Mouse (Mus musculus): Measurements from ENCODE around the gene Shisa5. TPM values are rescaled to one million over a fixed set of nuclear protein-coding genes. Genes with fewer than 3 reads are reported as not detected.

The Shisa5 gene
- polyA plus RNA-seq, 1 experiment: 2.6 TPM

GRCm38 (mm10) chr9:109094553-109095136, 56.3 kb downstream of the Shisa5 start:
- H3K36me3 ChIP-seq (ENCODE audit: control insufficient read depth): peaks cover 32% of the 10 kb centered on the region
- H3K4me3 ChIP-seq (replicated peaks): peak overlapping the region; percentile 56
- H3K4me1 ChIP-seq (ENCODE audit: control insufficient read depth): peaks cover 6% of the 10 kb centered on the region
- peaks cover 57% of the 10 kb centered on the region for H3K27me3 ChIP-seq (ENCODE audit: control insufficient read depth)
- no peaks in the 10 kb centered on the region; the same call in 1 of the 2 replicates for H3K9me3 ChIP-seq (ENCODE audit: control insufficient read depth, low read length)
- TF ChIP-seq GATA1 (IDR thresholded peaks at IDR 0.05; ENCODE audit: low read length): no peak
- TF ChIP-seq TAL1 (IDR thresholded peaks at IDR 0.05; ENCODE audit: low read length): no peak

DNA sequence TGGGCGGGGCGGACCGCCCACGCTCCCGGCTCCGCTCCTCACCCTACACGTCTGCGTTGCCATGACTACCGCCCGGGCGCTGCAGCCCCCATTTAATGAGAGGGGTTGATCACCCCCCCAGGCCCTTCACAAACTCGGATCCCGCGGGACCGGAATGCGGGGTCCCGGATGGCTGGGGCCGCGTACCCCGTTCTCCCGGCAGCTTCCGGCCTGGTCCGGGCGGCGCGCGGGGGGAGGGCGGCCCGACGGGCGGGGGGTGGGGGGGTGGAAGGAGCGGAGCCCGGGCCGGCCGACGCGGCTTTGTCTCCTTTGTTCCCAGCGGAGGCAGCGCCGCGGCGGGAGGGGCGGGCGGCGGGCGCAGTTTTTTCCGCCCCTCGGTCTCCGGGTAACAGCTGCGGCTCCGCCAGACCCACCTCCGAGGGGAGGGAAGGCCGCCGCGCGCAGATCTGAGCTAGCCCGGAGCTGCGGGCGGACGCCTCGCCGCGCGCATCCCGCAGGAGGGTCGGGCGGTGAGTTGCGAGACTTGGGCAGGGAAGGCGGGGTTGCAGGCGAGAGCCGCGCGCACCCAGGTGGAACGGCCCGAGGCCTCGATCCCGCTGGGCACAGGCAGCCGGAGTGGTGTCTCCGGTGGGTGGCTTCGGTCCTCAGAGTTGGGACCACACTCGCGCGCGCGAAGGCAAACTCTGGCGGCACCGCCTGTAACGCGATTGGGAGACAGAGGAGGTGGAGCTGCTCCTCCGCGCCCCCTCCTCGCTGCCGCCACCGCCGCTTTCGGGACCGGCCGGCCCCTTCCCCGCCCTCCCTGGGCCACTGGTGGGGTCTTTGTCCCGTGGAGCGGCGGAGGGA, 57.0 kb downstream of the Shisa5 start, which contains the start of gene Plxnb1:
Plxnb1 (plus strand) TSS at position 253 of the 846 bp plus-strand sequence.
- H3K36me3 ChIP-seq (ENCODE audit: control insufficient read depth): peaks cover 29% of the 10 kb centered on the region
- H3K27me3 ChIP-seq (ENCODE audit: control insufficient read depth): peaks cover 57% of the 10 kb centered on the region
- H3K4me3 ChIP-seq (replicated peaks): peak within 1 kb of the TSS; percentile 58
- no peaks in the 10 kb centered on the region; the same call in 1 of the 2 replicates for H3K9me3 ChIP-seq (ENCODE audit: control insufficient read depth, low read length)
- TF ChIP-seq GATA1 (IDR thresholded peaks at IDR 0.05; ENCODE audit: low read length) (no peak), TAL1 (IDR thresholded peaks at IDR 0.05; ENCODE audit: low read length) (no peak)
- H3K4me1 ChIP-seq (ENCODE audit: control insufficient read depth): peaks cover 6% of the 10 kb centered on the region

DNA sequence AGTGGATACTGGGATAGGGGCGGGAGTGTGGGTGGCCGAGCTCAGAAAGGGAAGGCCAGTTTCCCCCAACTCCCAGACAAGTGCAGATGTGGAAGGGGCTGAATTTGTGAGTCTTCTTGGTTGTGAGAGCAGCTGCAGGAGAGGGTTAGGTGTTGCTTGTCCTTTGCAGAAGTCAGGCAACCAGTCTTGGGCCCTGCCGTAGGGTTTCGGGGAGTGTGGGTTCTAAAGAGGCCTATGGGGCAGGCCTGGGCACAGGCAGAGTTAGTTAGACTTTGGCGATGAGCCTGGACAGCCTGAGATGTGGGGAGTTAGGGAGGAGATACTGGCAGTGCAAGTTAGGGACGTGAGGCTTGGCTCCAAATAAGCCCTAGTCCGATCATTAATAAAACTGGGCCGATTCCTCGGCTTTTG, 57.9 kb downstream of the Shisa5 start:
- no peaks in the 10 kb centered on the region; the same call in 1 of the 2 replicates for H3K9me3 ChIP-seq (ENCODE audit: control insufficient read depth, low read length)
- H3K36me3 ChIP-seq (ENCODE audit: control insufficient read depth): peaks cover 25% of the 10 kb centered on the region
- TF ChIP-seq GATA1 (IDR thresholded peaks at IDR 0.05; ENCODE audit: low read length): no peak
- no peak for TF ChIP-seq TAL1 (IDR thresholded peaks at IDR 0.05; ENCODE audit: low read length)
- H3K4me1 ChIP-seq (ENCODE audit: control insufficient read depth): peaks cover 6% of the 10 kb centered on the region
- H3K27me3 ChIP-seq (ENCODE audit: control insufficient read depth): peaks cover 57% of the 10 kb centered on the region
- H3K4me3 ChIP-seq (replicated peaks): peak overlapping the region; percentile 58

DNA sequence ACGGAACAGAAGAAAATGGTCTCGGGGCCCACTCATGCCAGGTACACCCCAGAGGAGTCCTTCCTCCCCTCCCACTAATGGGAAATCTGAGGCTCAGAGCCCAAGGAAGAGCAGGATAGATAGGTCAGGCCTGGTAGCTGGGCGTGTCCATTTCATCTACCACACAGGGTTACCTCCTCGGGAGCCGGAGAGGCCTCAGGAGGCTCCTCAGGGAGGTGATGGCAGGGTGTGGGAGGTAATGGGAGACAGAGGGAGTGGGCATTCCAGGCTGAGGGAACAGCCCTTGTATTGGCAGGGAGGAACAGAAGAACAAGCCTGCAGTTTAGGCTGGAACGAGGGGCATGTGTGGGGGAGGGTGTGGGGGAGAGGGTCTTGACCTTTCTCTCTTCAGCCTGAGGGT, 58.5 kb downstream of the Shisa5 start:
- Histone ChIP-seq H3K4me3 (replicated peaks) (no peak overlapping the region), H3K9me3 (ENCODE audit: control insufficient read depth, low read length) (no peaks in the 10 kb centered on the region; the same call in 1 of the 2 replicates), H3K27me3 (ENCODE audit: control insufficient read depth) (peaks cover 57% of the 10 kb centered on the region), H3K4me1 (ENCODE audit: control insufficient read depth) (peaks cover 6% of the 10 kb centered on the region), H3K36me3 (ENCODE audit: control insufficient read depth) (peaks cover 19% of the 10 kb centered on the region)
- no peak for TF ChIP-seq TAL1 (IDR thresholded peaks at IDR 0.05; ENCODE audit: low read length)
- no peak for TF ChIP-seq GATA1 (IDR thresholded peaks at IDR 0.05; ENCODE audit: low read length)

- peaks cover 16% of the 10 kb centered on the region for H3K36me3 ChIP-seq (ENCODE audit: control insufficient read depth)
- H3K4me3 ChIP-seq (replicated peaks): no peak overlapping the region
- H3K27me3 ChIP-seq (ENCODE audit: control insufficient read depth): peaks cover 57% of the 10 kb centered on the region
- H3K9me3 ChIP-seq (ENCODE audit: control insufficient read depth, low read length): no peaks in the 10 kb centered on the region; the same call in 1 of the 2 replicates
- H3K4me1 ChIP-seq (ENCODE audit: control insufficient read depth): peaks cover 6% of the 10 kb centered on the region
- no peak for TF ChIP-seq TAL1 (IDR thresholded peaks at IDR 0.05; ENCODE audit: low read length)
- TF ChIP-seq GATA1 (IDR thresholded peaks at IDR 0.05; ENCODE audit: low read length): no peak
Measured at GRCm38 (mm10) chr9:109097291-109097690, 58.9 kb downstream of the Shisa5 start.

DNA sequence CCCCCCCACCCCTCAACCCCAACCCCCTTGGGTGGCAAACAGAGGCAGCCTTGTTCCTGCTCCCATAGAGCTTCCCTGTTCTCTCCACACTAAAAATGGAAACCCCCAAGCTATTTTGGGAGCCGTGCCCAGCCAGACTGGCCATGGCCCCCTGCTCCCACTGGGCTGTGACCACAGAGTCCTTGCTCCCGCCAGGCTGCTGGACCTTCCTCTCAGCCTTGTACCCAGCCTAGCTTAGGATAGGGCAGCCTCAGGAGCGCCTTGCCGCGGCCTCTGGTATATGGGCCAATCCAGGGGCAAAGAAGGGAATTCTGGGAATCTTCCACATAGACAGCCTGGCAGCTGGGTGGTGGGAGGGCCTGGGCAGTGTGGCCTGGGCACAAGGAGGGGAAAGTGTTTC, 59.5 kb downstream of the Shisa5 start:
- H3K36me3 ChIP-seq (ENCODE audit: control insufficient read depth): peaks cover 11% of the 10 kb centered on the region
- peaks cover 57% of the 10 kb centered on the region for H3K27me3 ChIP-seq (ENCODE audit: control insufficient read depth)
- peaks cover 6% of the 10 kb centered on the region for H3K4me1 ChIP-seq (ENCODE audit: control insufficient read depth)
- no peak overlapping the region for H3K4me3 ChIP-seq (replicated peaks)
- TF ChIP-seq TAL1 (IDR thresholded peaks at IDR 0.05; ENCODE audit: low read length): no peak
- no peak for TF ChIP-seq GATA1 (IDR thresholded peaks at IDR 0.05; ENCODE audit: low read length)
- H3K9me3 ChIP-seq (ENCODE audit: control insufficient read depth, low read length): no peaks in the 10 kb centered on the region; the same call in 1 of the 2 replicates

GRCm38 (mm10) chr9:109098366-109098765, 60.0 kb downstream of the Shisa5 start:
- Histone ChIP-seq H3K9me3 (ENCODE audit: control insufficient read depth, low read length) (no peaks in the 10 kb centered on the region; the same call in 1 of the 2 replicates), H3K4me3 (replicated peaks) (no peak overlapping the region), H3K36me3 (ENCODE audit: control insufficient read depth) (peaks cover 10% of the 10 kb centered on the region; the same call in 1 of the 2 replicates), H3K4me1 (ENCODE audit: control insufficient read depth) (peaks cover 6% of the 10 kb centered on the region), H3K27me3 (ENCODE audit: control insufficient read depth) (peaks cover 53% of the 10 kb centered on the region)
- TF ChIP-seq TAL1 (IDR thresholded peaks at IDR 0.05; ENCODE audit: low read length) (no peak), GATA1 (IDR thresholded peaks at IDR 0.05; ENCODE audit: low read length) (no peak)

- TF ChIP-seq GATA1 (IDR thresholded peaks at IDR 0.05; ENCODE audit: low read length): no peak
- no peak for TF ChIP-seq TAL1 (IDR thresholded peaks at IDR 0.05; ENCODE audit: low read length)
- H3K4me1 ChIP-seq (ENCODE audit: control insufficient read depth): peaks cover 6% of the 10 kb centered on the region
- peaks cover 12% of the 10 kb centered on the region; the same call in 1 of the 2 replicates for H3K36me3 ChIP-seq (ENCODE audit: control insufficient read depth)
- no peak overlapping the region for H3K4me3 ChIP-seq (replicated peaks)
- H3K9me3 ChIP-seq (ENCODE audit: control insufficient read depth, low read length): no peaks in the 10 kb centered on the region; the same call in 1 of the 2 replicates
- H3K27me3 ChIP-seq (ENCODE audit: control insufficient read depth): peaks cover 47% of the 10 kb centered on the region
Measured at GRCm38 (mm10) chr9:109098969-109099368, 60.6 kb downstream of the Shisa5 start.
